Mouse (Mus musculus): ENCODE data around the gene Dolk. TPM values are rescaled to one million over a fixed set of nuclear protein-coding genes. Genes with fewer than 3 reads are reported as not detected.

Dolk gene
- polyA plus RNA-seq, 1 experiment = 22.1 TPM

DNA sequence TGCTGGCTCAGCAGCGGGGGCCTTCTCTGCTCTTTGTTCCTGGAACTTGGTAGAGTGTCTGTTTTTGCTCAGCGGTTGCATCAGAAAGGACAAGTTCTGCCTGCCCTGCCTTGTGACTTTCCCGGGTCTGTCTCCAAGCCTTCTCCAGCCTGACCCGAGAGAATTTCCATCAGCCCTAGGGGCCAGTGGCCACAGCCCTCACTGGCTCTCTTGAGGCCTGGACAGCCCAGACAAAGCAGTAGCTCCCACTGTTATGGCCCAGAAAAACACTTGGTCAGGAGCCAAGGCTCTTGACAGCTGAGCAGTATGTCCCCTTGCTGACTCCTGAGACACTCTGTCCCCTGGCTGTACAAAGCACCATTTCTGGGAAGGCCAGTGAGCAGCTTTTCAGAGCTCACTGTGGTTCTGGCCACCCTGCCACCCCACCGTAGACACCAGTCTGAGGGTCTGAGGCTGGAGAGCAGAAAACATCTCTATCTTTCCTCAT, 20.3 kb downstream of the Dolk start, which contains the start of gene Phyhd1:
TSS of gene Phyhd1 (plus strand) at position 437 of the 487 bp plus-strand sequence.
- peaks cover 28% of the 10 kb centered on the region for H3K36me3 ChIP-seq (ENCODE audit: control insufficient read depth, insufficient read depth, low read length)
- peaks cover 5% of the 10 kb centered on the region; the same call in 1 of the 2 replicates for H3K4me1 ChIP-seq (replicated peaks; ENCODE audit: control insufficient read depth, insufficient read depth, low read length)

DNA sequence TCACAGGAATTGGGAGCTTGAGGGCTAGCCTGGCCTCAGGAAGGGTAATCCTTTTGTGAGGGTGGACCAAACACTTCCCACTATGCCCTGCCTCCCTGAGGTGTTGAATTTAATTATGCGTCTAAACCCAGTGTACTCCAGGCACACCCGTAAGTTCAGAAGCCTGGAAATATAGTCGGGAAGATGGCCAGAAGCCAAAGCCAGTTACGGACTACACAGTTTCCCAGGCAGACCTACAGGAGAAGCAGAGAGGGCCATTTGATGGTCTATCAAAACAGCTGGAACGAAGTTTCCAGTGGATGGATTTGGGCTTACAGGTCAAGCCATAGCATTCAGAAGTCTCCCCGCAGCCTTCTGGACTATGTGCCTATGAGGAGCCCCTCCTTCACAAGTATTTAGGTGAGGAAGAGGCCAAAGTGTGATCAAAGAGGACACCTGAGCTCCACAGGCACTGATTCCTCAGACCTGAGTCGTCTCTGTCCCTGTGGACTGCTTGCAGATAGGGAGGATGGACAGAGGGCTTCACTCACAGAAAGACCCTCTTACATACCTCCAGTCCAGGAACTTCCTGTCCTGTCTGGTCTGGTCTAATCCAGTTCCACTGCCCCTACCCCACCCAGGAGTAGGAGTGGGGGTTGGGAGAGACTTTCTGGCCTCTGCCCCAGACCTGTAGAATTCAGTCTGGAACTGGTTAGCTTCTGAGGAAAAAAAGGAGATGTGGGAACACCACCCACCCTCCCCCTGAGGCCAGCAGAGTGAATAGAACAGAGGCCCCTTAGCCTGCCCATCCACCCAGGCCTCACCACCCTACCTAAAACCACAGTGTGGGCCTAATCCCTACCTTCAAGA, 21.2 kb downstream of the Dolk start:
- H3K4me3 ChIP-seq (ENCODE audit: control insufficient read depth, insufficient read depth, low read length) = no peak overlapping the region
- DNase-seq = no peak
- 90% methylated on average over 7 of the region's 7 CpGs for WGBS
- peaks cover 33% of the 10 kb centered on the region for H3K36me3 ChIP-seq (ENCODE audit: control insufficient read depth, insufficient read depth, low read length)
- H3K27me3 ChIP-seq (ENCODE audit: control insufficient read depth, insufficient read depth, low read length) = no peaks in the 10 kb centered on the region
- TF ChIP-seq POLR2A (IDR thresholded peaks at IDR 0.05; ENCODE audit: control insufficient read depth, extremely low read depth, insufficient read depth, low read length, poor library complexity) = no peak
- no peak for TF ChIP-seq CTCF (IDR thresholded peaks at IDR 0.05; ENCODE audit: borderline replicate concordance, control insufficient read depth, extremely low read depth, insufficient read depth, low read length, poor library complexity)
- H3K27ac ChIP-seq (ENCODE audit: control insufficient read depth, insufficient read depth, low read length) = no peak overlapping the region
- H3K4me1 ChIP-seq (replicated peaks; ENCODE audit: control insufficient read depth, insufficient read depth, low read length) = peaks cover 5% of the 10 kb centered on the region; the same call in 1 of the 2 replicates

More for the DNA sequence above, 20.3 kb downstream of the Dolk start, which contains the start of gene Phyhd1:
- no peak within 1 kb of the TSS for H3K4me3 ChIP-seq (ENCODE audit: control insufficient read depth, insufficient read depth, low read length)
- DNase-seq = no peak
- WGBS = 85% methylated on average over 5 of the region's 5 CpGs
- no peak within 1 kb of the TSS for H3K27ac ChIP-seq (ENCODE audit: control insufficient read depth, insufficient read depth, low read length)
- TF ChIP-seq CTCF (IDR thresholded peaks at IDR 0.05; ENCODE audit: borderline replicate concordance, control insufficient read depth, extremely low read depth, insufficient read depth, low read length, poor library complexity) = no peak
- TF ChIP-seq POLR2A (IDR thresholded peaks at IDR 0.05; ENCODE audit: control insufficient read depth, extremely low read depth, insufficient read depth, low read length, poor library complexity) = no peak
- no peaks in the 10 kb centered on the region for H3K27me3 ChIP-seq (ENCODE audit: control insufficient read depth, insufficient read depth, low read length)

DNA sequence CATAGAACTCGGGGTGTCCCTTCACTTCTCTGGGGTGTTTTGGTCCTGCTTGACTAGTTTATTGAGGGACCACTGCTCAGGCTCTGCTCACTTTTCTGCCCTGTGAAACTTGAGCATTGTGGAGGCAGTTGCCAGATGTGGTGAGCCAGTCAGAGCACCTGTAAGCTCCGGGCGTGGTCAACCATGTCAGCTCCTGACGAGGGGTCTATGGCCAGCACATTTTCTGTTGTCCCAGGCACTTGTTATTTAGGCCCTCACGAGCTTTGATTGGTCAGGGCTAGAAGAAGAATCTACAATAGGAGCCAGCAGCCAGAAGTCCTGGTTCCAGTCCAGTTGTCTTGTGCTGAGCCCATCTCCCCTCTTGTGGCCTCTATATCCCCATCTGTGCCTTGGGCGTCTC, 22.3 kb downstream of the Dolk start:
- Histone ChIP-seq H3K27me3 (ENCODE audit: control insufficient read depth, insufficient read depth, low read length) (no peaks in the 10 kb centered on the region), H3K36me3 (ENCODE audit: control insufficient read depth, insufficient read depth, low read length) (peaks cover 38% of the 10 kb centered on the region), H3K4me3 (ENCODE audit: control insufficient read depth, insufficient read depth, low read length) (no peak overlapping the region), H3K27ac (ENCODE audit: control insufficient read depth, insufficient read depth, low read length) (no peak overlapping the region), H3K4me1 (replicated peaks; ENCODE audit: control insufficient read depth, insufficient read depth, low read length) (peaks cover 6% of the 10 kb centered on the region)
- 95% methylated on average over 6 of the region's 6 CpGs for WGBS
- DNase-seq = no peak
- TF ChIP-seq POLR2A (IDR thresholded peaks at IDR 0.05; ENCODE audit: control insufficient read depth, extremely low read depth, insufficient read depth, low read length, poor library complexity) (no peak), CTCF (IDR thresholded peaks at IDR 0.05; ENCODE audit: borderline replicate concordance, control insufficient read depth, extremely low read depth, insufficient read depth, low read length, poor library complexity) (no peak)

DNA sequence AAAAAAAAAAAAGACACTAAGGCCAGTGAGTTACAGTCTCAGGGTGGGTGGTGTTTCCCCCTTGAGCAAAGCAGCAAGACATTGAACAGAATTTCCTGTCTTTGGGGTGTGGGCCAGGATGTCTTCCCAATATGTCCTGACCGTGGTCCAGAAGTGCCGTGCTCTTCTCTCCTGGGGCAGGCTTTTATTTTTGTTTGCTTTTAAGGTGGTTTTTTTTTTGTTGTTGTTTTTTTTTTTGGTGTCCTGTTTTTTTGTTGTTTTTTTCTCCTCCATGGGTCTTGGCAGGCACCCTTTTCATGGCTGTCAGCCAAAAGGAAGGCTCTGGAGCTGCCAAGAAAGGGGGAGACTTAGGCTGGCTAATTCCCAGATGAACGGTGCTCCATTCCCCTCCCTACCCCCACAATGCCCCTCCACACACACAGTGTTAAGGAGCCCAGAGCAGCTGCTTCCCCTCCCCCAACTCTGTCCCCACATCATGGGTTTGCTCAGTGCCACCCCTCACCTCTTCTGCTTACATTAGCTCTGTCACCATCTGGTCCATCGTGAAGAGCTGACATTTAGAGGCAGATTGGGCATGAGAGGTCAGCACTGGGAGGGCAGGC, 23.2 kb downstream of the Dolk start:
- no peak overlapping the region for H3K27ac ChIP-seq (ENCODE audit: control insufficient read depth, insufficient read depth, low read length)
- no peak overlapping the region for H3K4me3 ChIP-seq (ENCODE audit: control insufficient read depth, insufficient read depth, low read length)
- H3K36me3 ChIP-seq (ENCODE audit: control insufficient read depth, insufficient read depth, low read length) = peaks cover 38% of the 10 kb centered on the region
- no peak for DNase-seq
- TF ChIP-seq CTCF (IDR thresholded peaks at IDR 0.05; ENCODE audit: borderline replicate concordance, control insufficient read depth, extremely low read depth, insufficient read depth, low read length, poor library complexity) (no peak), POLR2A (IDR thresholded peaks at IDR 0.05; ENCODE audit: control insufficient read depth, extremely low read depth, insufficient read depth, low read length, poor library complexity) (no peak)
- WGBS = 86% methylated on average over 4 of the region's 4 CpGs
- H3K27me3 ChIP-seq (ENCODE audit: control insufficient read depth, insufficient read depth, low read length) = no peaks in the 10 kb centered on the region
- H3K4me1 ChIP-seq (replicated peaks; ENCODE audit: control insufficient read depth, insufficient read depth, low read length) = peaks cover 15% of the 10 kb centered on the region

DNA sequence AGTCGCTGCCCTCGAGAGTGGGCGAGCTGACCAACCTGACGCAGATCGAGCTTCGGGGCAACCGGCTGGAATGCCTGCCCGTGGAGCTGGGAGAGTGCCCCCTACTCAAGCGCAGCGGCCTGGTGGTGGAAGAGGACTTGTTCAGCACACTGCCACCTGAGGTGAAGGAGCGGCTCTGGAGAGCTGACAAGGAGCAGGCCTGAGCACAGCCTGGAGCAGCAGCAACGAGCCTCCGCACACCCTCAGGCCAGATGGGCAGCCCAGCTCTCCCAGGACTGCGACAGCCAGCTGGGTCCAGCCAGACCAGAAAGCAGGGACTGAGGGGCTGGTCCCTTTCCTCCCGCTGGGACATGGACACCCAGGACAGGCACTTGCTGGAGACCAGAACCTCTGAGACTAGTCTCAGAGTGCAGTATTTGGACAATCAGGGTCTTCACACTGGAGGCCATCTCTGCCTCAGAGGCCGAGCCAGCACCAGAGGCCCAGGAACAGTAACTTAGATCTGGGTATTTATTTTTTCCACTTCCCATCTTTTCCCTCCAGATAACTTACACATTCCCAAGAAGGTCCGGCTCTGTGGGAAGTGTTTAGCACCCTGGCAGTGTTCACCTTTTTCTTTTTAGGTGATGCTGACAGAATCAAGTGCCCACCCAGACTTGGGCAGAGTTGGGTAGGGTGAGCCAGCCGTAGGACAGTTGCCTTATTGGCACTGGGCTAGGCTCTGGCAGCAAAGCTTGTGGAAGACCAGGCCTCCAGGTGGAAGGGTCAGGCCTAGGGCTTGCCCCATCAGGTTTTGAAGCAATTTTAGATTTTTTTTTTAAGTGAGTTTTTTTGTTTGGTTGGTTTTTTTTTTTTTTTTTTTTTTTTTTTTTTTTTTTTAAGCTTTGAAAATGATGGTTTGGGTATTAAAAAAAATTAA, 24.0 kb downstream of the Dolk start:
- DNase-seq = no peak
- peaks cover 22% of the 10 kb centered on the region for H3K4me1 ChIP-seq (replicated peaks; ENCODE audit: control insufficient read depth, insufficient read depth, low read length)
- H3K36me3 ChIP-seq (ENCODE audit: control insufficient read depth, insufficient read depth, low read length) = peaks cover 41% of the 10 kb centered on the region
- no peak overlapping the region for H3K4me3 ChIP-seq (ENCODE audit: control insufficient read depth, insufficient read depth, low read length)
- TF ChIP-seq CTCF (IDR thresholded peaks at IDR 0.05; ENCODE audit: borderline replicate concordance, control insufficient read depth, extremely low read depth, insufficient read depth, low read length, poor library complexity) = no peak
- no peak overlapping the region for H3K27ac ChIP-seq (ENCODE audit: control insufficient read depth, insufficient read depth, low read length)
- H3K27me3 ChIP-seq (ENCODE audit: control insufficient read depth, insufficient read depth, low read length) = no peaks in the 10 kb centered on the region
- 97% methylated on average over 18 of the region's 18 CpGs for WGBS
